Mouse (Mus musculus) intestine, embryonic 14.5 days (tissue): ENCODE data around the gene Eif4a1. TPM values are rescaled to one million over a fixed set of nuclear protein-coding genes. Genes with fewer than 3 reads are reported as not detected.
"Not testable (repeated sequence)": the region's sequence is repeated elsewhere in the genome, so short reads cannot be mapped to it uniquely, and the experiment has no call there.

Experiments used
- ATAC-seq: fragments of 200-750 bp; cut with Nextera tagmentation; replicated peaks from 2 replicates; pipeline ENCODE4 v1.8.0; 2017; ENCODE audit warnings: low read depth, moderate number of reproducible peaks, moderate TSS enrichment, moderate library complexity; ENCODE audit not compliant: low FRiP score, low TSS enrichment
- DNase-seq: peaks from one replicate; pipeline ENCODE4 v3.0.0-alpha.2; 2018; ENCODE audit warnings: low spot score
- H3K27ac ChIP-seq: fragments of 300-500 bp; sonication (generic); 2 replicates; pipeline ENCODE4 v1.5.1; 2014; ENCODE audit warnings: low read depth, mild to moderate bottlenecking, control low read depth
- H3K27me3 ChIP-seq: fragments of 300-500 bp; sonication (generic); replicated peaks from 2 replicates; pipeline ENCODE4 v1.6.1; 2014; ENCODE audit warnings: low read length, control low read depth; ENCODE audit not compliant: control insufficient read depth, insufficient read depth
- H3K36me3 ChIP-seq: fragments of 300-500 bp; sonication (generic); 2 replicates; pipeline ENCODE4 v1.6.1; 2014; ENCODE audit warnings: low read length, control low read depth; ENCODE audit not compliant: control insufficient read depth, insufficient read depth
- H3K4me1 ChIP-seq: fragments of 300-500 bp; sonication (generic); replicated peaks from 2 replicates; pipeline ENCODE4 v1.6.1; 2014; ENCODE audit warnings: low read length, control low read depth, mixed read lengths; ENCODE audit not compliant: control insufficient read depth, insufficient read depth
- H3K4me2 ChIP-seq: fragments of 300-500 bp; sonication (generic); 2 replicates; pipeline ENCODE4 v1.6.1; 2014; ENCODE audit warnings: low read length
- H3K4me3 ChIP-seq: fragments of 300-500 bp; sonication (generic); 2 replicates; pipeline ENCODE4 v1.5.1; 2014; ENCODE audit warnings: low read depth, low read length, control low read depth, mixed read lengths
- H3K9ac ChIP-seq: fragments of 300-500 bp; sonication (generic); 2 replicates; pipeline ENCODE4 v1.6.1; 2014; ENCODE audit warnings: mild to moderate bottlenecking, low read length
- H3K9me3 ChIP-seq: fragments of 300-500 bp; sonication (generic); 2 replicates; pipeline ENCODE4 v1.6.1; 2016; ENCODE audit warnings: low read length, control low read depth; ENCODE audit not compliant: control insufficient read depth
- WGBS: fragments of 180-500 bp; shearing (Covaris S2); extraction: QIAGEN DNeasy Blood & Tissue Kit; methylation state at CpG from one replicate; pipeline ENCODE4 v1.1.7; 2014; 5-methylcytosine and 5-hydroxymethylcytosine counted together
- polyA plus RNA-seq: library from polyadenylated mRNA; unstranded; fragments of >200 nt; fragmentation: Nextera tagmentation; extraction: Ambion mirVana; gene quantifications from 2 replicates; pipeline ENCODE4 v1.2.1, GENCODE M21; 2014

Gene Eif4a1
- polyA plus RNA-seq, 1 experiment from 2014 or later: 645 TPM

DNA sequence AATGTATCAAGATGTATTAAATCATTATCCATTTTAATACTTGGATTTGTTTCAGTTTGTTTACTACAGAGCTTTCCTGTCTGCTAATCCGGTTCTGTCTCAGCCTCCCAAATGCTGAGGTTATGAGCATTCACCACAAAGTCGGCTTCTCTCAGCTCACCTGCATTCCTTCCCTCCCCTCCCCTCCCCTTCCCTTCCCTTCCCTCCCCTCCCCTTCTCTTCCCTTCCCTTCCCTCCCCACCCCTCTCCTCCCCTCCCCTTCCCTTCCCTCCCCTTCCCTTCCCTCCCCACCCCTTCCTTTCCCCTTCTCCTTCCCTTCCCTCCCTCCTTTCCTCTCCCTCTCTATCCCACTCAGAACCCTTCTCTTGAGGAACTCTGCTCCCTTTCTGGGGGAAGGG, 32.4 kb upstream of the Eif4a1 start:
- no peak overlapping the region for H3K4me3 ChIP-seq
- no peak overlapping the region for H3K9ac ChIP-seq
- DNase-seq: no peak
- no peak overlapping the region for H3K4me2 ChIP-seq
- WGBS: 34% methylated on average over 2 of the region's 2 CpGs
- H3K27me3 ChIP-seq: no peaks in the 10 kb centered on the region
- H3K4me1 ChIP-seq: no peaks in the 10 kb centered on the region
- no peak overlapping the region for H3K27ac ChIP-seq
- H3K36me3 ChIP-seq: no peaks in the 10 kb centered on the region
- H3K9me3 ChIP-seq: no peaks in the 10 kb centered on the region
- no peak for ATAC-seq

GRCm38 (mm10) chr11:69703814-69704612, 31.8 kb upstream of the Eif4a1 start:
- WGBS: 61% methylated on average over 8 of the region's 8 CpGs
- Histone ChIP-seq H3K4me2 (no peak overlapping the region), H3K9me3 (no peaks in the 10 kb centered on the region), H3K4me1 (no peaks in the 10 kb centered on the region), H3K9ac (no peak overlapping the region), H3K27me3 (no peaks in the 10 kb centered on the region), H3K36me3 (no peaks in the 10 kb centered on the region), H3K4me3 (no peak overlapping the region), H3K27ac (no peak overlapping the region)
- ATAC-seq: no peak
- no peak for DNase-seq

- WGBS: 65% methylated on average over 2 of the region's 3 CpGs
- H3K4me3 ChIP-seq, H3K27ac ChIP-seq, H3K9ac ChIP-seq, H3K4me2 ChIP-seq, DNase-seq, H3K9me3 ChIP-seq, ATAC-seq, H3K36me3 ChIP-seq, H3K27me3 ChIP-seq, H3K4me1 ChIP-seq: not testable (repeated sequence)
These were observed 31.2 kb upstream of the Eif4a1 start for GRCm38 (mm10) chr11:69703381-69703780.

DNA sequence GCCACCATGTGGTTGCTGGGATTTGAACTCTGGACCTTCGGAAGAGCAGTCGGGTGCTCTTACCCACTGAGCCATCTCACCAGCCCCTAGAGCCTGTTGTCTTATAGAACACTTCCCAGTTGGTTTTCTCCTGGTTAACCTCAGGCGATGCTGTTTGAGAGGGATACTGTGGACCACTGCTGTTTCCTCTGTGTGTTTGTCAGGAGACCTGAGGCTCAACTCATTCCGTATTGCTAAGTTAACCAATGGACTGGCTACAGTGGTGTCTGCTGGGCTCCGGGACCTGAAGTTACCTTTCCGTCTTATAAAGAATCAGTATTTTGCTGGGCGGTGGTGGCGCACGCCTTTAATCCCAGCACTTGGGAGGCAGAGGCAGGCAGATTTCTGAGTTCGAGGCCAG, 30.7 kb upstream of the Eif4a1 start:
- not testable (repeated sequence) for H3K4me1 ChIP-seq, H3K27ac ChIP-seq, H3K4me2 ChIP-seq, H3K4me3 ChIP-seq, H3K36me3 ChIP-seq, H3K27me3 ChIP-seq, ATAC-seq, DNase-seq, H3K9me3 ChIP-seq, H3K9ac ChIP-seq
- 94% methylated on average over 10 of the region's 10 CpGs for WGBS

- Histone ChIP-seq H3K9me3 (0 out of 2 replicates have a peak, but pooled peaks cover 3% of the 10 kb centered on the region), H3K36me3 (no peaks in the 10 kb centered on the region), H3K4me1 (no peaks in the 10 kb centered on the region), H3K27ac (no peak overlapping the region), H3K9ac (no peak overlapping the region), H3K4me2 (no peak overlapping the region), H3K27me3 (no peaks in the 10 kb centered on the region), H3K4me3 (no peak overlapping the region)
- WGBS: 11% methylated on average over 1 of the region's 1 CpGs
- DNase-seq (no peak), ATAC-seq (no peak)
These were observed 27.4 kb upstream of the Eif4a1 start for GRCm38 (mm10) chr11:69699595-69699994.

- no peaks in the 10 kb centered on the region for H3K4me1 ChIP-seq
- WGBS: 72% methylated on average over 5 of the region's 5 CpGs
- no peak overlapping the region for H3K27ac ChIP-seq
- H3K9ac ChIP-seq: no peak overlapping the region
- 0 out of 2 replicates have a peak, but pooled peaks cover 3% of the 10 kb centered on the region for H3K9me3 ChIP-seq
- DNase-seq (no peak), ATAC-seq (no peak)
- H3K4me2 ChIP-seq: no peak overlapping the region
- no peaks in the 10 kb centered on the region for H3K36me3 ChIP-seq
- no peak overlapping the region for H3K4me3 ChIP-seq
- no peaks in the 10 kb centered on the region for H3K27me3 ChIP-seq
These were observed 26.4 kb upstream of the Eif4a1 start for GRCm38 (mm10) chr11:69698574-69698973.

DNA sequence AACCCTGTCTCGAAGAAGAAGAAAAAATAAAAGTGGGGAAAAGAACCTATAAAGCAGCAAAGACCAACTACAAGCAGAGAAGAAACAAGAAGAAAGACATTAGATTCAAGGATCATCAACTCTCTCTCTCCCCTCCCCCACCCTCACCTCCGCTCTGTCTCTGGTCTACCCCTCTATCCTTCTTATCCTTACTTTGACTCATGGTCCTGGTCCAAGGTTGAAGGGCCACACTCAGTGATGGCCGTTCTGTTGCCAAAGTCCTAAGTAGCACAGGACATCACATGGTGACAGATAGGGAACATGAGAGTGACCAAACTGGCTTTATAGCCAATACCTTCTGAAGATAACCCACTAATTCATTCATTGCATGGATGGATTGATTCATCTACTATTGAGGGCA, 25.2 kb upstream of the Eif4a1 start:
- H3K36me3 ChIP-seq: no peaks in the 10 kb centered on the region
- no peak overlapping the region for H3K9ac ChIP-seq
- 85% methylated on average over 3 of the region's 3 CpGs for WGBS
- 0 out of 2 replicates have a peak, but pooled peaks cover 3% of the 10 kb centered on the region for H3K9me3 ChIP-seq
- no peak for ATAC-seq
- no peak overlapping the region for H3K27ac ChIP-seq
- DNase-seq: no peak
- H3K4me1 ChIP-seq: no peaks in the 10 kb centered on the region
- H3K4me2 ChIP-seq: no peak overlapping the region
- no peak overlapping the region for H3K4me3 ChIP-seq
- H3K27me3 ChIP-seq: no peaks in the 10 kb centered on the region

GRCm38 (mm10) chr11:69695361-69696181, 23.3 kb upstream of the Eif4a1 start, which contains the start of the genes Tnfsf12 and Tnfsfm13:
TSS of gene Tnfsf12 (minus strand) at chr11:69695849.
TSS of gene Tnfsfm13 (minus strand) at chr11:69696098.
- Histone ChIP-seq H3K9ac (peak within 1 kb of the TSS; percentile 59), H3K4me2 (peak within 1 kb of the TSS; percentile 79), H3K27ac (peak within 1 kb of the TSS; percentile 57), H3K9me3 (0 out of 2 replicates have a peak, but pooled peaks cover 3% of the 10 kb centered on the region), H3K36me3 (no peaks in the 10 kb centered on the region), H3K4me1 (no peaks in the 10 kb centered on the region), H3K4me3 (peak within 1 kb of the TSS; percentile 54), H3K27me3 (no peaks in the 10 kb centered on the region)
- DNase-seq (peak; percentile 78), ATAC-seq (peak; percentile 69)
- under 1% methylated on average over 29 of the region's 41 CpGs for WGBS
